Mouse (Mus musculus) olfactory bulb, adult 2 months (tissue): ENCODE measurements around the gene Immt.

ENCODE experiments used
- CTCF ChIP-seq: fragments of 200-500 bp; IDR thresholded peaks from 2 replicates; pipeline ENCODE4 v1.5.1; 2012; ENCODE audit warnings: low read depth, mild to moderate bottlenecking, low read length, moderate library complexity; ENCODE audit not compliant: insufficient read depth
- POLR2A ChIP-seq: fragments of 200-500 bp; IDR thresholded peaks from 2 replicates; pipeline ENCODE4 v1.6.1; 2012; ENCODE audit warnings: mild to moderate bottlenecking, low read depth, low read length, moderate library complexity; ENCODE audit not compliant: insufficient read depth

GRCm38 (mm10) chr6:71871396-71871795 lies 40.3 kb downstream of the Immt start:
- no peak for TF ChIP-seq CTCF
- no peak for TF ChIP-seq POLR2A
